Mouse (Mus musculus): Measurements from ENCODE around the gene Slc2a10.

GRCm38 (mm10) chr2:165498816-165499215, 4.8 kb upstream of the Slc2a10 start:
- TF ChIP-seq ZC3H11A (IDR thresholded peaks at IDR 0.05; ENCODE audit: borderline replicate concordance, low read depth, low read length) (no peak), HCFC1 (IDR thresholded peaks at IDR 0.05; ENCODE audit: borderline replicate concordance, insufficient read depth, low read length) (no peak), CHD2 (IDR thresholded peaks at IDR 0.05; ENCODE audit: low read depth, low read length) (no peak), MAFK (IDR thresholded peaks at IDR 0.05; ENCODE audit: insufficient read depth, low read depth, low read length) (no peak)

All from ES-E14 (cell line).